Mouse (Mus musculus): ENCODE results near the gene Gm49368.
"Not testable (repeated sequence)": the region's sequence is repeated elsewhere in the genome, so short reads cannot be mapped to it uniquely, and the experiment has no call there.

The Gm49368 gene

DNA sequence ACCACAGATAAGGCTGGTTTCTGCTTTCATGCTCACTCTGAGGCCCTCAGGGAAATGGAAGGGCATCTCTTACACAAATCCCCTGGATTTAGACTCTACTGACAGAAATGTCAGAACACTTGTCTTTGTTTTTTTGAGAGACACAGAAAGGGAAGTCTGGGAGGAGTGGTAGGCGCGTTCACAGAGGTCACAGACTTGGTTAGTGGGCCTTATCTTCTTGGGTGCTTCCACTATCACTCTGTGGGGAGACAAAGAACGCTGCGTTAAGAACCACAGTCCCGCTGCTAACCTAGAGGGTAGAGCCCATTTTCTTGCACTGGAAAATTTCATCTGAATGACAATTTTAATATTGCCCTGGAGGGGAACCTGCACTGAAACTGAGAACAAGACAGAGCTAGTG lies 69.7 kb downstream of the Gm49368 start:
- no peak for DNase-seq (ENCODE audit: low spot score)

DNA sequence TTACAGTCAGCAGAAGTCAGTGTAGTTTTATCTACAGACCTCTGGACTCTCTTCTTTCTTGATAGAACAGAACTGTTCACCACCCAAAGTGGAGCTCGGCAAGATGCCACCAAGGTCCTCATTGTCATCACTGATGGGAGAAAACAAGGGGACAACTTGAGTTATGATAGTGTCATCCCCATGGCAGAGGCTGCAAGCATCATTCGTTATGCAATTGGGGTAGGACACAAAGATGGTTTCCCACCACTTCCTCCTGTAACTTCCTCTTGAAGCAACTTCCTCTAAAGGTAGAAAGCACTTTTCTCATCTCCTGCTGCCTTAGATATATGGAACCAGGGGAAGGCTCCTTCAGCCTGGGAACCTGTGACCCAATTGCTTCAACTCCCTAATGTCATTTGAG lies 71.1 kb downstream of the Gm49368 start:
- DNase-seq (ENCODE audit: low spot score): no peak

DNA sequence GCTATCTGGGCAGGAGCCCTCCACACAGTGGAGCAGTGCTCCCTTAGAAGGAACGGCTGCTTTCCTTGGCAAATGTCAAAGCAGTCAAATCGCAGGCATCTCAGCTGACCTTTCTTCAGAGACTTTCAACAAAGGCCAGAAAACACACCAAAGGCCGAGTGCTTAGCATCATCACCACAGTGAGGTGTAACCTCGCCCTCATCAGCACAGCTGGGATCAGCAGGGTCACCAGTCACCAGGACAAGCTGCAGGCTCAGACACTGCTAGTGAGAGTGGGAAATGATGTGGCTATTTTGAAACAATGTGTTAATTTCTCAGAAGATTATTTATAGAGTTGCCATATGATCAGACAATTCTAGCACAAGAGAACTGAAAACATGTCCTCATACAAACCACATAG lies 74.4 kb downstream of the Gm49368 start:
- DNase-seq (ENCODE audit: low spot score): no peak

DNA sequence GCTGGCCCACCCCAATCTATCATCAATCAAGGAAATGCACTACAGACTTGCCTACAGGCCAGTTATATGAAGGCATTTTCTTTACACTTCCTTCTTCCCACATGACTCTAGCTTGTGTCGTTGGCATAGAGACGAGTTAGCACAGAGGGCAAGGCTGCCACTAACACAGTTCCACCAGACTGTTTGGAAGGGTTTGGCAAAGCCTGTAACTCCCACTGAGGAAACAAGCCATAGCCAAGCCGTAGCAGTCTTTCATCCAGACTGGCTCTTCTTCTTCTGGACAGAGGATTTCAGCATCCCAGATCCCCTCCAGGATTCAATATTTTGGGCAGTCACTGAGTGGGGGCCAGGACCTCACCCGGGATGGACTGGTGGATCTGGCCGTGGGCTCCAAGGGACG lies 77.1 kb downstream of the Gm49368 start:
- no peak for DNase-seq (ENCODE audit: low spot score)

DNA sequence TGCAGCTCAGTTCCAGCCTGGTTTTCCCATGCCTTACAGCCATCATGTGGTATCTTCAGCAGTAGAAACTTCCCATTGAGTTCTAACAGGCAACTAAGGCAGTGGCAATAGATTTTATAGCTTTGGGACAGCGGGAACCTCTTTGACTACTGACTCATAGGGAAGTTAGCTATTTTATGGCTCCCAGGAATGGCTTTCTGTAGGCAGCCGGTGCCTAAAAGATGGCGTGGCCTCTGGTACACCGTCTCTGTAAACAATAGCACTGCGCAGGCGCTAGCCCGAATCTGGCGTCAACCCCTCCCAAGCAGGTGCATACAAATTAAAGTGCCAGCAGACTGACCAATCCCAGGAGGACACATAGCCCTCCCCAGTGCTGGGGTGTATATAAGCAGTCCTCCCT lies 88.5 kb downstream of the Gm49368 start:
- no peak for DNase-seq (ENCODE audit: low spot score)

DNA sequence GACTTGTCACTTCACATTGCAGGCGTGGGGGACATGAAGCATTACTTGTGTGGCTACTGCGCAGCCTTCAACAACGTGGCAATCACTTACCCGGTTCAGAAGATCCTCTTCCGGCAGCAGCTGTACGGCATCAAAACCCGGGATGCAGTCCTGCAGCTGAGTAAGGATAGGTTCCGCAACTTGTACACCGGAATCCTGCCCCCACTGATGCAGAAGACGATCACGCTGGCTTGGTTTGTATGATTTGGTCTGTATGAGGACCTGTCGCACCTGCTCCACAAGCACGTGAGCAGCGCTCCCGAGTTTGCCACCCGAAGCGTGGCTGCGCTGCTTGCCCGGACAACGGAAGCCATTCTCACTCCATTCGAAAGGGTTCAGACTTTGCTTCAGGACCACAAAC lies 91.6 kb downstream of the Gm49368 start, which contains the start of gene Itgad:
Gene Itgad (plus strand): TSS at position 301 of the 400 bp plus-strand sequence.
- DNase-seq (ENCODE audit: low spot score): no peak

DNA sequence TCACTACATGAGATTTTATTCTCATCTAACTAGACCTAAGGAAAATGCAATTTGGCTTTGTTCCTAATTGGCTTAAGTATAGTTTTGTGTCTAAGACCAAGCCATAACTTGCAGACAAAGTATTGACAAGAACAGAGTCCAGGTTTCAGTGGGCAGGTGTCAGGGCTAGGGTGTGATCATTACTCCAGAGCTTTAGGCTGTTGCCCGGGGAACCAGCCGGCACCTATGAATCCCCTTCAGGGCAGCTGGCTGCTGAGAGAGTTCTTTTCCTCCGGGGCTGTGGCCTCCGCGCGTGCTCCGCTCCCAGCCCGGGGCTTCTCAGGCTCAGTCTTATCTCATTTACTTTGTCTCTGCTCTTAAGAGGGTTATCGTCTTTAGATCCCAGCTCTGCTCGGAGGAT lies 92.4 kb downstream of the Gm49368 start:
- DNase-seq (ENCODE audit: low spot score): no peak

DNA sequence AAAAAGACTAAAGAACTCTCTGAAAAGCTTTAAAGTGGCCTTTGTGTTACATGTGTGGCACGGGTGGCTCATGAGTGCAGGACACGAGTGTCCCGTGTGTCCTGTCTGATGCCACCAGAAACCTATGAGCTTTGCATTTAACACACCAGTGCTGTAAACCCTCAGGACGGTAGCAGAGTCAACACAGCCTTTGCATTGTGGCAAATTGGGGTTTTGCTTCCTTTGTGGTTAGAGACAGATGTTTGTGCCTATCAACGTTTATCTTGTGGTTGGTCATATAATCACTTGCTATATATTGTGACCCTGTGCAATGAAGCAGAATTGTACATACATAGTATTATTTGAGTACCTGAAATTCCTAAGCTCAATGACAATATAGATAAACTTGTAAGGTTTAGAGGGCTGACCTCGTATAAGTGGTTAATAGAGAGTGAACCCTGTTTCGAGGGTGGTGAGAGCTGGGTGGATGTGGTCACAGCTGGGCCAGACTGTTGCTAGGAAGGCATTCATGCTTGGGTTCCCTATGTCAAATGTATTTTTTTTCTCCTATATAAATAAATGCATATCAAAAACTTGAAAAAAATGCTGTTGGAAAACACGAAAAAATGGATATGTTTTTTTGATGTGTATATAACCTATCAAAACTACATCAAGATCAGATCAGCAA lies 96.3 kb downstream of the Gm49368 start:
- DNase-seq (ENCODE audit: low spot score): not testable (repeated sequence)

DNA sequence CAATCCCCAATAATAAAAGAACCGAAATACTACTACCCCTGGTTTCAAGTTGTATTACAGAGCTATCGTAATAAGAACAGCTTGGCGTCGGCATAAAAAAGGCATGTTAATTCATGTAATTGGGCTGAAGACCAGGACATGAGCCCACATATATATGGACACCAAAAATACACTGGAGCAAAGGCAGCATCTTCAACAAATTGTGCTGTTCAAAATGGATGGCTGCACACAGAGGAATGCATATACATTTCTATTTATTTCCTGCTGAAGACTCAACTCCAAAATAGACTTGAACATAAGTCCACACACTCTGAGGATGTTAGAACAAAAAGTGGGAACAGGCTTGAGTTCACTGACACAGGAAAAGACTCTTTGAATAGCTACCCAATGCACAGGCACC lies 101.5 kb downstream of the Gm49368 start:
- no peak for DNase-seq (ENCODE audit: low spot score)

DNA sequence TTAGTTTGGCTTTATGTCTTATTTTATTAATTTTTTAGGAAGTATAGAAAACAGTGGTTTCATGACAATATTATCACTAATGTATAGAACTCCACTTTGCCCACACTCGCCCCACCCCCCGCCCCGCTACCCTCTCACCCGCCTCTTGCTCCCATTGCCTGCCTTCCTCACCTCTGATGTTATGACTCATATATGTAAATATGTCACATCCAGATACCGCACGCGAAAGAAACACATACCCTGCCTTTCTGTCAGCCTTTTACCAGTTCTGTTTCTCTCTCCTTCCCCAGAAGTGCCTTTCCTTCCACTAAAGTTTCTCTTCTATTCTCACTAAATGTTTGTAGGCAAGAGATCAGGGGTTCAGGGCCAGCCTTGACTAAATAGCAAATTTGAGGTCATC lies 103.9 kb downstream of the Gm49368 start:
- DNase-seq (ENCODE audit: low spot score): no peak

DNA sequence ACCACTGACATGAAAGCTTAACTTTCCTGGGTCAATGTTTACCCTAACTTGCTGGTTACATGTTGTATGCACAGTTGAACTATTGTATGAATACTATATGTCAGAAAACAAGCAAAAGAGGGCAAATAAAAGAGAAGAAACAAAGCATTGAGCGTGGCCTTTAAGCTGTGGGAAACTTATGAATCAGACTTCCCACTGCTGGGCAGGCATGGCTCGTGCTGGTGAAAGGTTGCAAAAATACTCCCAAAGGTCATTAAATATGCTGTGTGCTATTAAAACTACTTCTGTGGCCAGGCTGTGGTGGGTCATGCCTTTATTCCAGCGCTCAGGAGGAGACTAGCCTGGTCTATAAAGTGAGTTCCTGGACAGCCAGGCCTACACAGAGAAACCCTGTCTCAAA lies 107.5 kb downstream of the Gm49368 start:
- DNase-seq (ENCODE audit: low spot score): no peak
